Mouse (Mus musculus) midbrain, embryonic 13.5 days (tissue): ENCODE measurements around the gene Prune2. TPM values are rescaled to one million over a fixed set of nuclear protein-coding genes. Genes with fewer than 3 reads are reported as not detected.
A peak's percentile ranks its signal among the peaks of the same experiment; 100 is the strongest.

Experiments used
- ATAC-seq: fragments of 200-750 bp; cut with Nextera tagmentation; 2 replicates; pipeline ENCODE4 v1.8.0; 2017; ENCODE audit warnings: mild to moderate bottlenecking, moderate TSS enrichment, moderate library complexity
- H3K27ac ChIP-seq: fragments of 300-500 bp; sonication (generic); 2 replicates; pipeline ENCODE4 v1.5.1; 2015; ENCODE audit warnings: inconsistent platforms, mild to moderate bottlenecking, moderate library complexity
- H3K27me3 ChIP-seq: fragments of 300-500 bp; sonication (generic); 2 replicates; pipeline ENCODE4 v1.6.1; 2015; ENCODE audit warnings: mild to moderate bottlenecking, inconsistent platforms
- H3K36me3 ChIP-seq: fragments of 300-500 bp; sonication (generic); 2 replicates; pipeline ENCODE4 v1.6.1; 2015; ENCODE audit warnings: mild to moderate bottlenecking, inconsistent platforms
- H3K4me1 ChIP-seq: fragments of 300-500 bp; sonication (generic); replicated peaks from 2 replicates; pipeline ENCODE4 v1.6.1; 2015; ENCODE audit warnings: inconsistent platforms
- H3K4me2 ChIP-seq: fragments of 300-500 bp; sonication (generic); replicated peaks from 2 replicates; pipeline ENCODE4 v1.6.1; 2015; ENCODE audit warnings: moderate library complexity, mild to moderate bottlenecking, inconsistent platforms
- H3K4me3 ChIP-seq: fragments of 300-500 bp; sonication (generic); replicated peaks from 2 replicates; pipeline ENCODE4 v1.5.1; 2015; ENCODE audit warnings: mild to moderate bottlenecking, inconsistent platforms
- H3K9ac ChIP-seq: fragments of 300-500 bp; sonication (generic); replicated peaks from 2 replicates; pipeline ENCODE4 v1.6.1; 2015; ENCODE audit warnings: mild to moderate bottlenecking, inconsistent platforms
- H3K9me3 ChIP-seq: fragments of 300-500 bp; sonication (generic); 2 replicates; pipeline ENCODE4 v1.6.1; 2016; ENCODE audit warnings: mild to moderate bottlenecking, inconsistent platforms
- WGBS: fragments of 180-500 bp; shearing (Covaris S2); methylation state at CpG from one replicate; pipeline ENCODE4 v1.1.7; 2015; 5-methylcytosine and 5-hydroxymethylcytosine counted together
- polyA plus RNA-seq: library from polyadenylated mRNA; unstranded; fragments of >200 nt; fragmentation: Nextera tagmentation; extraction: Ambion mirVana; gene quantifications from 2 replicates; pipeline ENCODE4 v1.2.1, GENCODE M21; 2015

The Prune2 gene
- 3.3 and 3.6 TPM in 2 replicates for polyA plus RNA-seq

DNA sequence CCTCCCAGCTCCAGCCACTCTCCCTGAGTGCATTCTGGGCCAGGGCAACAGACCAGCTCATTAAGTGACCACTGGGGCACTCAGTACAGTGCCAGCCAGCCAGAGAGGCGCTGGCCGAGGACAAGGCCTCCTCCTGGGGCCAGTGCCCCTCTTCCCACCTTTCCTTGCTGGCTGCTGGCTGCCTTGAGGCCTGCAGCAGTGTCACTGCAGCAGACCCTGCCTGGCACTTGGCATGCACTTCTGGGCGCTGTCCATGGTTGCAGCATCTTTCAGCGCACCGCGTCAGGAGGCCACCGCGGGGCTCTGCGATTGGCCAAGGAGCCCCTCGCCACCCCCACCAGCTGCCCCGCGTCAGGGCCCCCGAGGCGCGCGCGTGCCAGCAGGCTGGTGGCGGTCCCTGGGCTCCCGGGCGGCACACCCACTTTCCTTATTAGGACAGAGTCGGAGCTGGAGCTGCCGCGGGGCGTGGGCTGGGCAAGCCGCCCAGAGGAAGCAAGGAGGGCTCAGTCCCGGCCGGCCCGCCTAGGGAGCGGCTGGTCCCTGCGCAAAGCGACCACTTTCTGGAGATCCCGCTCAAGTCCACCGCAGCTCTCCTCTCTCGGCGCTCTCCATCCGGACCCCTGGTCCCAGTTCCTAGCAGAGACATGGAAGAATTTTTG lies at the start of gene Prune2:
Gene Prune2 (plus strand): TSS at position 506 of the 659 bp plus-strand sequence.
- H3K4me3 ChIP-seq = peak within 1 kb of the TSS; percentile 49
- WGBS = under 1% methylated on average over 36 of the region's 36 CpGs
- peak within 1 kb of the TSS; percentile 89 for H3K4me2 ChIP-seq
- ATAC-seq = peak; percentile 96
- H3K27me3 ChIP-seq = peaks cover 33% of the 10 kb centered on the region
- H3K9ac ChIP-seq = peak within 1 kb of the TSS; percentile 58
- no peak within 1 kb of the TSS for H3K27ac ChIP-seq
- peaks cover 15% of the 10 kb centered on the region for H3K4me1 ChIP-seq
- no peaks in the 10 kb centered on the region for H3K9me3 ChIP-seq
- H3K36me3 ChIP-seq = no peaks in the 10 kb centered on the region

DNA sequence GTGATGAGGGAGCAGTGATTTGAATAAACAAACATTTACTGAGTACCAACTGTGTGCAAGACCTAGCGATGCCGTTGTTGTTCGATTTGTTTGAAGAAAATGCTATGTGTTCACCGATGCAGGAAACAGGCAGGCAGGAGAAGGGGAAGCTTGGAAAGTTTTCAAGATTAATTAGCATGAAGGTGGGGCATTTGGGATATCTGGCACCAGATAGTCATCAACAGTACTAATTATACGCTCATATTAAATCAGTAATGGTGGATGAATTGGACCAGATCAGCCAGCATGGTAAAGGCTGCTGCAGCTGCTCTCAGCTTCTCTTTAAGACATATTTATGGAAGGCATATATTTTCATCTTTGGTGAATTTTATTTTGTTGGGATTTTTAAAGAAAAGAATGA lies 44.4 kb upstream of the Prune2 start:
- no peaks in the 10 kb centered on the region for H3K9me3 ChIP-seq
- H3K4me2 ChIP-seq = no peak overlapping the region
- H3K36me3 ChIP-seq = no peaks in the 10 kb centered on the region
- no peak overlapping the region for H3K27ac ChIP-seq
- no peak overlapping the region for H3K9ac ChIP-seq
- no peaks in the 10 kb centered on the region for H3K4me1 ChIP-seq
- no peak overlapping the region for H3K4me3 ChIP-seq
- ATAC-seq = no peak
- 77% methylated on average over 5 of the region's 5 CpGs for WGBS
- H3K27me3 ChIP-seq = no peaks in the 10 kb centered on the region

DNA sequence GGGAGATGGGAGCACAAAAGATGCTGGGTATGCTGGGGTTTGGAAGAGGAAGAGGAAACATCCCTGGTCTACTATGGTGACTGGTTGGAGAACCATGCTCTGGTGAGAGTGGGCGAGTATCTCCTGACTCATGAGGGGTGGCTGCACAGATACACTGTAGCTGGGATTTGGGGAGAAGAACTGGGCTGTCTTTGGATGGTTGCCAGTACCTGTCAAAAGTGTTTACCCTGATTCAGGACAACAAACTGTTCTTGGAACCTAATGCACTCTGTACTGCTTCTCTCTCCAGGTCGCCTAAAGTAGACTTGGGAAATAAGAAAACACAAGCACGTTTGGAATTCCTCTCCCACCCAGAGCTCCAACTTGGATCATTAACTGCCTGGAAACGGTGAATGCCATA lies 31.4 kb upstream of the Prune2 start:
- 83% methylated on average over 4 of the region's 4 CpGs for WGBS
- H3K36me3 ChIP-seq = no peaks in the 10 kb centered on the region
- H3K9ac ChIP-seq = no peak overlapping the region
- no peak for ATAC-seq
- no peaks in the 10 kb centered on the region for H3K27me3 ChIP-seq
- H3K27ac ChIP-seq = no peak overlapping the region
- H3K9me3 ChIP-seq = no peaks in the 10 kb centered on the region
- H3K4me1 ChIP-seq = no peaks in the 10 kb centered on the region
- no peak overlapping the region for H3K4me2 ChIP-seq
- no peak overlapping the region for H3K4me3 ChIP-seq

DNA sequence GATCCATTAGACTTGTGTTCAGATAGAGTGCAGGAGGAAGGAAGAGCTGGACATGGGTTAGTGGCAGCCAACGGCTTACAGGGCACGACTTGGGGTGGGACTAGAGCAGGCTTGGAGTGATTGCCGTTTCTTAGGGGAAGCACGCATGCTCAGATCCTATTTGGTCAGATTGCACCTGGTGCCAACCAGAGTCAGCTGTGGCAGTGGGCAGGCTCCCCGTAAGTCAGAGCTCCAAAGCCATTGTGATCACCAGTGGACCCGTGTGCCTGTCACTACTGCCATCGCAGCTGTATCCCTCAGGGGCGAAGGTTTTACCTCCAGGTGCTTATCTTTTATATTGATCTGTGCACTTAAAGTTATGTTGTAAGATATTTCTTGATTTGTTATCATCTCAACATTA lies 21.3 kb upstream of the Prune2 start:
- Histone ChIP-seq H3K27ac (no peak overlapping the region), H3K9ac (no peak overlapping the region), H3K4me2 (no peak overlapping the region), H3K9me3 (no peaks in the 10 kb centered on the region), H3K36me3 (no peaks in the 10 kb centered on the region), H3K4me1 (no peaks in the 10 kb centered on the region), H3K27me3 (no peaks in the 10 kb centered on the region), H3K4me3 (no peak overlapping the region)
- WGBS = 91% methylated on average over 8 of the region's 8 CpGs
- no peak for ATAC-seq

DNA sequence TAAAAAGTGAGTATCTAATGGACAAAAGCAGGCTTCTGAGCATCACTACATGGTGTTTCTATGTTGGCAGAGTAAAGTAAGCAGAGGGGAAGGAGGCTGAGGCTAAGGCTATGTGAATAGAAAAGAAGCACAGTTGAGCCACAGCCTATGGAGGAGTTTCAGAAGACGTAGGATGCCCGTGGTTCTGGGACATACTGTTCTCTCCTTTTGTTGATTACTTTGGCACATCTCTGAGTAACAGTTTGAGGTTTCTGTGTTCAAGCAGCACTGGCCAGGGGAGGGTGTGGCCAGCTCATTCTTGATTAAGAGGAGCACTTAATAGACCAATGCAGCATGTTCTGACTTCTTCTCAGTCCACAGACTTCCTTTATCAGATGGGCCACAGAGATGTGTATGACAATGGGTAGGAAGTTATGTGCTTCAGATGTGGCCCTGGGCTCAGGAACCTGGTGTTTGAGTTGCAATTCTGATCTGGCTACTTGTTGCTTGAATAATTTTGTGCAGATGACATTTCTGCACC lies 7.1 kb upstream of the Prune2 start:
- Histone ChIP-seq H3K36me3 (no peaks in the 10 kb centered on the region), H3K4me2 (no peak overlapping the region), H3K4me3 (no peak overlapping the region), H3K27ac (no peak overlapping the region), H3K4me1 (0 out of 2 replicates have a peak, but pooled peaks cover 4% of the 10 kb centered on the region), H3K27me3 (0 out of 2 replicates have a peak, but pooled peaks cover 2% of the 10 kb centered on the region), H3K9ac (no peak overlapping the region), H3K9me3 (no peaks in the 10 kb centered on the region)
- ATAC-seq = no peak
- 91% methylated on average over 2 of the region's 2 CpGs for WGBS

DNA sequence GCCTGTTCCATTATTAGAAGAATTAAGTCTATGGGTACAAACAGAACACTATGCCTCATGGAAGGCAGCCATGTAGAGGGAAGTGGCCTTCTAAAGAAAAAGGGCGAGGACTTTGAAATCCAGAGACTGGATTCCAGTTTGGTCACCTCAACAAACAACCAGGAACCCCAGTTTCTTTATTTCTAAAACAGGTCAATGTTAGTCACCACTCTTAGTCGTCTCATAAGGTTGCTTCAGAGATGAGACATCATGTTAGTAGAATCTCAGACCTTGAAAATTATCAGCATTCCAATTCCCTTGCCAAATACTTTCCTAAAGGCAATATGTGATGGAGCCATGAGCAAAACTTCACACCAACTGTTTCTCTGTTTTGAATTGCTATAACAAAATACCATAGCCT lies 6.6 kb upstream of the Prune2 start:
- no peaks in the 10 kb centered on the region for H3K36me3 ChIP-seq
- H3K27ac ChIP-seq = no peak overlapping the region
- H3K4me2 ChIP-seq = no peak overlapping the region
- WGBS = 92% methylated on average over 2 of the region's 2 CpGs
- H3K27me3 ChIP-seq = peaks cover 2% of the 10 kb centered on the region; the same call in 1 of the 2 replicates
- no peak overlapping the region for H3K9ac ChIP-seq
- ATAC-seq = no peak
- H3K4me3 ChIP-seq = no peak overlapping the region
- no peaks in the 10 kb centered on the region for H3K9me3 ChIP-seq
- 0 out of 2 replicates have a peak, but pooled peaks cover 4% of the 10 kb centered on the region for H3K4me1 ChIP-seq

DNA sequence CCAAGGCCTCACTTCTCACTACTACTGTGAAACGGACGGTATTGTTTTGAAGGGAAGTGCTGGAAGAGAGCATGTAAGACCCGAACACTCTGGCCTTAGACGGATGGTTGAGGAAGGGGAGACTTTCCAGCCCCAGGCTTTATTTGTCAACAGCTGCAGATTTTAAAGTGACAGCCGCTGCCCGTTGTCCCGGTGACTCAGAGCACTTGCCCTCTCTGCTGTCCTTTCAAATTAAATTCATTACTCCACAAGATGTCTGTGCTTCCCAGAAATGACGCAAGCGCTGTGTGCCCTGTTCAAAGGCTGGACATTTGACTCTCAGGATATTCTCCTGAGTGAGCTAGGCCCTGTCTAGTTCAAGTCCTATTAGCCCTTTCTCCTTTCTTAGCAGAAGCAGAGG lies 5.9 kb upstream of the Prune2 start:
- Histone ChIP-seq H3K4me2 (no peak overlapping the region), H3K27ac (no peak overlapping the region), H3K4me3 (no peak overlapping the region), H3K9me3 (no peaks in the 10 kb centered on the region), H3K27me3 (peaks cover 8% of the 10 kb centered on the region), H3K9ac (no peak overlapping the region), H3K36me3 (no peaks in the 10 kb centered on the region), H3K4me1 (0 out of 2 replicates have a peak, but pooled peaks cover 4% of the 10 kb centered on the region)
- 62% methylated on average over 9 of the region's 9 CpGs for WGBS
- ATAC-seq = no peak

DNA sequence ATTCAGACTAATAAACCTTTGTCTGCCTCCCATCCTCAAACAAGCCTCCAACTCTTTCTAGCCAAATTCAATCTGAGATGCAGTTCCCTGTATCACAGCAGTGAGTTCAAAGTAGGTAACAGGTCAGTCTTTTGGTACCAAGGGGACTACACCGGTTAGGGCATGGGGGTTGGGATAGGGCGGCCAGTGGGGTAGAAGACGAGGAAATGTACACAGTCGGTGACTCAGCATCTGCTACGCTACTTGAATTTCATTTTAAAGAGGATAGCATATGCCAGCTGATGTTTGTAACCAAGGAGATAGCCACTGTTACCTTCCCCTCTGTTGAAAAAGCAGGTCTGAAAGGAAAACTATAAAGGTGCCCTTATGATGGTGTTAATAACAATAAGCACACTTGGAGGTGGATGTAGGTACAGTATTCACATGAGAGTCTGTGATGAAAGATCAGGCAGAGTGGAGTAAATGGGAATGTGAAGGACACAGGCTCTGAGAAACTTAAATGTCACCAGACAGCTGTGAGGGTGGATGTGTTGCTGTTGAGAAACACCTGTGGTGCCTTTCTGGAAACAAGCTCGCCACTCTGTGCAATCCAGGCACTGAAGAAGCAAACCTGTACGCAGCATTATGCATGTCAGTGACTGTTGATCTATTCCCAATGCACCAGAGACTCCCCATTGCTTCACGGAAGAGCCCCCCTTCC lies 5.1 kb upstream of the Prune2 start:
- peaks cover 13% of the 10 kb centered on the region for H3K27me3 ChIP-seq
- no peaks in the 10 kb centered on the region for H3K9me3 ChIP-seq
- no peaks in the 10 kb centered on the region for H3K36me3 ChIP-seq
- ATAC-seq = no peak
- WGBS = 80% methylated on average over 8 of the region's 8 CpGs
- no peak overlapping the region for H3K4me3 ChIP-seq
- no peak overlapping the region for H3K4me2 ChIP-seq
- H3K9ac ChIP-seq = no peak overlapping the region
- no peak overlapping the region for H3K27ac ChIP-seq
- peaks cover 12% of the 10 kb centered on the region for H3K4me1 ChIP-seq

DNA sequence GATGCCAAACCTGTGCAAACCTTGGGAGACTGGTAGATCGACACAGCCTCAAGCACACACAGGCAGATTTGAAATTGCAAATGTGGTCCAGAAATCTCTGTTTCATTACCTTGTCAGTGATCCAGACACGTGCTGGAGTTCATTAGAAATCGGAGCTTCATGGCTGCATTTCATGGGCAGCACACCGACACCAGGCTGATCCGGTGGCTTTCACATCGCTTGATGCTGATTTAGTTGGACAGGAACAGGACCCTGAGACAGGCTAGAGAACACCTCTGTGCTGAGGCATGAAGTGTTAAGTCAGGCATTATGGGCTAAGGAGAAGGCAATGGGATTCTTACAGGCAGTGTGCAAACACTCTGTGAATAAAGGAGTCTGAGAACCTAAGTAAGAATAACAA lies 1.2 kb upstream of the Prune2 start:
- no peak overlapping the region for H3K9ac ChIP-seq
- no peak for ATAC-seq
- WGBS = 71% methylated on average over 6 of the region's 6 CpGs
- peaks cover 33% of the 10 kb centered on the region for H3K27me3 ChIP-seq
- no peak overlapping the region for H3K4me2 ChIP-seq
- peaks cover 20% of the 10 kb centered on the region for H3K4me1 ChIP-seq
- H3K9me3 ChIP-seq = no peaks in the 10 kb centered on the region
- no peak overlapping the region for H3K27ac ChIP-seq
- no peaks in the 10 kb centered on the region for H3K36me3 ChIP-seq
- no peak overlapping the region for H3K4me3 ChIP-seq

DNA sequence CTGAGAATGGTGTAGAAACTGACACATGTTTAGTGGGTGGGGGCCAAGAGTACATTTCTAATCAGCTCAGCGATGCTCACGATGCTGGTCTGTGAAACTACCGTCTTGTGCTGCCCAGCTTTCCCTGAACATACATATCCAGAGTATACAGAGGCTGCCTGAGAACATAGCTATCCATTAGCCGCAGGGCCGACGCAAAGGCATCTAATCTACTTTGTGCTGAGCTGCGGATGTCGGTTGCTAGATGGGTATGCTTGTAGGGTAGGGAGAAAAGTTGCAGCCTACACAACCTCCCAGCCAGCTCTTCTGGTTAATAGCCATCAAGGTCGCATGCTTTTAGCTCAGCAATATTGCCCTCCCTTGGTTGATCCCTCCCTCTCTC lies 696 bp upstream of the Prune2 start:
- Histone ChIP-seq H3K4me1 (peaks cover 15% of the 10 kb centered on the region), H3K9me3 (no peaks in the 10 kb centered on the region), H3K27me3 (peaks cover 33% of the 10 kb centered on the region), H3K36me3 (no peaks in the 10 kb centered on the region), H3K4me2 (peak overlapping the region; percentile 89), H3K4me3 (peak overlapping the region; percentile 49), H3K9ac (no peak overlapping the region), H3K27ac (no peak overlapping the region)
- 56% methylated on average over 9 of the region's 9 CpGs for WGBS
- ATAC-seq = peak; percentile 51

DNA sequence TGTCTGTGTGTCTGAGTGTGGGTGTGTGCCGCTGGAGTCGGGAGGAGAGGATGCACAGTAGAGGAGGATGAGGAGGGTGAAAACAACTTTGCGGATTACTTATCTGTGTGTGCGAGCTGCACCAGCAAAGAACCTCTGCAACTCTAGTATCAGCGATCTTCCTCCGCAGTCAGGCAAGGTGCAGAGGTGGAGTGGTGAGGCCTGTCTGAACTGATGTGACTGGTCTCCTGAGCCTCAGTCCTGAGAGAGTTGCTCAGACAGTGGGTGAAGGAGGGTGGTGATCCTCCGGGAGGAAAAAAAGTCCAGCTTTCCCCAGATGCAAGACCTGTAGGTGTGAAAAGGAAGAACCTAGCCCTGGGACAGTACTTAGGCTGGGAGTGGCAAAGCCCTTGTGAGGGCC lies 401 bp downstream of the Prune2 start:
- peaks cover 15% of the 10 kb centered on the region for H3K4me1 ChIP-seq
- no peaks in the 10 kb centered on the region for H3K36me3 ChIP-seq
- H3K27ac ChIP-seq = no peak overlapping the region
- H3K9me3 ChIP-seq = no peaks in the 10 kb centered on the region
- peak overlapping the region; percentile 89 for H3K4me2 ChIP-seq
- H3K27me3 ChIP-seq = peaks cover 33% of the 10 kb centered on the region
- 3% methylated on average over 7 of the region's 7 CpGs for WGBS
- H3K4me3 ChIP-seq = peak overlapping the region; percentile 49
- H3K9ac ChIP-seq = peak overlapping the region; percentile 58
- ATAC-seq = peak; percentile 13; the same call in 1 of the 2 replicates

DNA sequence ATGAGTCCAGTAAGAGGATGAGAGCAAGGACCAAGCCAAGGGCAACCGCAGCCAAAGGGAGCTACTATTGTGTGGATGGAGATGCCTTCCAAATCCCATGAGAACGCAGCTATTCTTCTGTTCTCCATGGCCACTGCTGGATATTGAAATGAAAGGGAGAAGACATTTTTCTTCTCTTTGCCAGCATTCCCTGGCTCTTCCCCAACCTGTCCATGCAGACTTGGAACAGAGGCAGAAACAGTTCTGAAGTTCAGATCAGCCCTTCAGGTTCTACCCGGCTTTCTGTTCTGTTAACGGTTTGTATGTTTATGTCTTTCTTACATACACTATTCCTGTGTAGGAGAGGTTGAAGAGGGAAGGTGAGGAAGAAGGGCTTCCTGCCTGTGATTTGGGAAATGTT lies 3.1 kb downstream of the Prune2 start:
- no peaks in the 10 kb centered on the region for H3K36me3 ChIP-seq
- H3K4me1 ChIP-seq = peaks cover 15% of the 10 kb centered on the region
- no peak overlapping the region for H3K4me3 ChIP-seq
- H3K27ac ChIP-seq = no peak overlapping the region
- H3K27me3 ChIP-seq = peaks cover 31% of the 10 kb centered on the region
- no peak overlapping the region for H3K4me2 ChIP-seq
- no peak for ATAC-seq
- H3K9me3 ChIP-seq = no peaks in the 10 kb centered on the region
- 92% methylated on average over 4 of the region's 4 CpGs for WGBS
- H3K9ac ChIP-seq = no peak overlapping the region
